Mouse (Mus musculus): ENCODE measurements around the gene Ncbp1.

DNA sequence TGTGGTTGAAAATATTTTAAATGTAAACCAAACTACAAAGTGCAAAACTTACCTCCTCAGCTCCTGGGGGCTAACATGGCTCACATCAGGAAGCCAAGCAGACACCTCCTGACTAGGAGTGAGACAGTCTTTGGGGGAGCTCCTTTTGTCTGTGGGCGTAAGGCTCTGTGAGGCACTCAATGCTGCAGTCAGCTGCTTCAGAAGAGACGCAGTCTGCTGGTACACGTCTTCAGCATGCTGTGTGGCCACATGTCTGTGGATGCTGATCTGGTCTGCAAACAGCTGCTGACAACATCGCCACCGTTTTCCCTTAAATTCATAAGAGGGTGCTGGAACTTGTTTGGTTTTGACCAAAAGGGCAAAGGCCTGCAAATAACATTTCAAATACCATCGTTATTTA lies 6.6 kb upstream of the Ncbp1 start:
- TF ChIP-seq EP300 (IDR thresholded peaks at IDR 0.05; ENCODE audit: low read depth) (no peak), CTCF (IDR thresholded peaks at IDR 0.05; ENCODE audit: low read depth) (no peak)

All from heart, postnatal 0 days (tissue).